Mouse (Mus musculus) lung, postnatal 14 days (tissue): Measurements from ENCODE around the gene Fanci.

Source experiments
- DNase-seq: peaks from one replicate; pipeline ENCODE4 v3.0.0; 2021

Gene Fanci

GRCm38 (mm10) chr7:79387991-79388390, 3.7 kb upstream of the Fanci start:
- no peak for DNase-seq

DNA sequence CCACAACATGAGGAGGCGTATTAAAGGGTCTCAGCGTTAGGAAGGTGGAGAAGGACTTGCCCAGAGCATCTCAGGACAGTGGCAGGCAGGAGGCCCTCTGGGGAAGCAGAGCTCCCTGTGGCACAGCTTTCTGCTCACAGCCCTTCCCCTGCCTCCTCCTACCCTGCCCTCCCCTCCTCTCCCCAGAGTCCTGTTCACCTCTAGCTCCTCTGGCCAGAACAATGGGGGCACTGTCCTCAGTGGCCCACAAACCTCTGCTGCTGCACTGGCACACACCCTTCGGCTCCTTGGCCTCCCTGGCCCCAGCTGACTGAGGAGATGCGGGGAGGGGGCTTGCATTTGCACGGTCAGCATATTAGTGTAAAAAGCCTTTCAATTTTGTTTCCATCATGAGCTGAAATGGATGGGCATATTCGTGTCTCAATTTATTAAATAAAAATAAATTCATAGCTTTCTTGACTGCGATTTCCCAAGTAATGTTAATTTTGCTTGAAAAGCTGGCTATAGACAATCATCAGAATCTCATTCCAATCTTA, 3.0 kb upstream of the Fanci start:
- no peak for DNase-seq

DNA sequence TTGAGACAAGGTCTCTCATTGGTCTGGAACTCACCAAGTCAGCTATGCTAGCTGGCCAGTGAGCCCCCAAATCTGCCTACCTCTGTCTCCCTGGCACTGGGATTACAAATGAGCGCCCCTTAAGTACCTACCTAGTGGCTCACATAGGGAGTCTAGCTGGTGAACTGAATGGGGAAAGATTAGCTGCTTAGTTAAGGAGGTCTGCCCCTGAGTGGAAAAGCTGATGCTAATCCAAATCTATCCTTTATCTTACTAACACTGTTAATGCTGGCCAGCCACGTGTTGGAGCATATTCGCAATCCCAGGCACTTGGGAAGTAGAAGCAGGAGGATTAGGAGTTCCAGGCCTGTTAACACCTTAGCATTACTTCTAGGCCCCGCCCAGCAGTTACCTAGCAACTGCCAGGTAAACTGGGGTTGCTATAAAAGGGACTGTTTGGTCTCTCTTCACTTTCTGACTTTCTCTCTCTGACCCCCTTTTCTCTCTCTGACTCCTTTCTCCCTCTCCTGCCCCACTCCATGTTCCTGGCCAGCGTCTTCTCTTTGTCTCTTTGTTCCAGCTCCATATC, 1.5 kb upstream of the Fanci start:
- DNase-seq, result no peak

DNA sequence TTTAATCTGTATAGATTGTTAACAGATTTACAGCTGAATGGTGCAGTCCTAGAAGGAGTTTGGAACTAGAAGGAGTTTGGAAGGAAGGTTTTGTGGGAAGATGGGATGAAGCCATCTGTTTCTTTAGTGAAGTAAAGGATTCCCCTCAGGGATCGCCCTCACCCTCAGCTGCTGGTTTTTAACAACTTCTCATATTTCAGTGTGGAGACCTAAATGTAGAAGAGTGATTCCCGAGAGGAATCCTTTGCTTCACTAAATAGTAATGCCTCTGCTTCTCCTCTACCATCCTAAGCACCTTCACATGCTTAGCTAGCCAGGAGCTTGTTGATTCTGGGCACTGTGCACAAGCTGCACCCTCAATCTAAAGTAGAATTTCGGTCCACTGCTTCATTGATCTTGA, 258 bp upstream of the Fanci start:
- DNase-seq, result no peak

DNA sequence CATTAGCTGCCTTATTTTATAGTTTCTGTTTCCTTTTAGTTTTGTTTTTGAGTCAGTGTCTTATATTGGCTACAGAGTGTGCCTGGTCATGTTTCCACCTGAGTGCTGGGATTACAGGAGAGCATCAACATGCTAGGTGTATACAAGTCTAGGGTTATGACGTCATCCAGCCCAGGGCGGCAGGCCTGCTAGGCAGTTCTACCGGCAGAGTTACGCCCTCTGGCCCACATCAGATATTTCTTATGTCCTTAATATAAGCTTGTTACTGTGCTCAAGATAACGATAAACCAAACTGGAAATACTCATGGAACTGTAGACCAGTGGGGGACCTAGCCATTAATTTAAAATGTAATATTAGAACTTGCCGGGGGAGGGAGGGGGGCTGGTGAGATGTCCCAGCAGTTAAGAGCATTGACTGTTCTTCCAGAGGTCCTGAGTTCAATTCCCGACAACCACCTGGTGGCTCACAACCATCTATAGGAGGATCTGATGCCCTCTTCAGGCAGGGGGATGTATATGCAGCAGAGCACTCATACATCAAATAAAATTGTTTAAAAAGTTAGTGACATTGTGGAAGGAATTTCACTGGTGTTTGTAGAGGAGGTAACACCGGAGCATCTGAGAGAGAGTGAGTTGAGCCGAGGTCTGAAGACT, 1.3 kb downstream of the Fanci start:
- no peak for DNase-seq

GRCm38 (mm10) chr7:79393924-79394323, 2.2 kb downstream of the Fanci start:
- no peak for DNase-seq

DNA sequence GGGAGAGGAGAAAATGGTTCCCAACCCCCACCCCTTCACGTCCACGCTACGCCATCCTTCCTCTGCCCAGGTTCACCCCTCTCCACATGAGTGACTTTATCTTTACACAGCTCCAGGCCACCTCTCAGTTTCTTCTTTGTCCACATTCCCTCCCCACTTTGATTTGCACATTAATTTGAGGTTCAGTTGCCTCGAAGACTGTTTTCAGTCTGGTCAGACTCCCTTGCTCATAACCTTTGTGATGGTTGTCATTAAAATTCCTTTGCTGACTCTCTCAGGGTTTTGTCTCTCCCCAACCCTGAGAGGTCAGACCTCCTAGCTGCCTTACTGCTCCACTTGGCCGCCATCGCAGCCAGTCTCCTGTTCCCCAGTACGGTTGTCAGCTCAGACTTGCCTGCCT, 2.9 kb downstream of the Fanci start:
- DNase-seq, result no peak

DNA sequence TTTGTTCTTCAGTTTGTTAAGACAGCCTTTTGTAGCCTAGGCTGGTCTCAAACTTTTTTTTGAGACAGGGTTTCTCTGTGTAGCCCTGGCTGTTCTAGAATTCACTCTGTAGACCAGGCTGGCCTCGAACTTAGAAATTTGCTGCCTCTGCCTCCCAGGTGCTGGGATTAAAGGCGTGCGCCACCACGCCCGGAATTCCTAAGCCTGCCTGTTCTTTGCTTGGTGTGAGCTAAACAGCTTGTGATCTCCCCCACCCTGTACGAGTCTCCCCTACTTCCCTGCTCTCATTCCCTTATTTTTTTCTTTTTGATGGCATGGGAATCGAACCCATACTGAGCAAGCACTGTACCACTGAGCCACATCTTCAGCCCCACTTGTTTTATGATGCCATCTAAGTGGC, 3.5 kb downstream of the Fanci start:
- no peak for DNase-seq

GRCm38 (mm10) chr7:79397446-79397963, 5.8 kb downstream of the Fanci start:
- no peak for DNase-seq

- DNase-seq, result no peak
These were observed 6.7 kb downstream of the Fanci start for GRCm38 (mm10) chr7:79398426-79398825.

- DNase-seq, result no peak
These were observed 7.2 kb downstream of the Fanci start for GRCm38 (mm10) chr7:79398971-79399370.

DNA sequence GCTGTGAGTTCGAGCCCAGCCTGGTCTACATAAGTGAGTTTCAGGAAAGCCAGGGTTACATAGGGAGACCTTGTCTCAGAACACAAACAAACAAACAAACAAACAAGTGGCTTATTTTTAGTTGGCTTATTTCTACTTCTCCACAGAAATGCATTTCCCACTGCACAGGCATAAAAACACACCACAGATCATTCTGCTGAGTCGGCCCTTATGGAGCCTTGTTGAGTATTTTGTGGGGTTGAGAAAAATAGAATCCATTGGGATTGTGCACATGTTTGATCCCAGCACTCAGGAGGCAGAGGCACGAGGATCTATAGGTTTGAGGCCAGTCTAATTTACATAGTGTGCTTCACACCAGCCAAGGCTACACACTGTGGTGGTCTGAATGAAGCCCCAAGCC, 8.6 kb downstream of the Fanci start:
- no peak for DNase-seq

GRCm38 (mm10) chr7:79414449-79415375, 23.0 kb downstream of the Fanci start:
- DNase-seq, result no peak

DNA sequence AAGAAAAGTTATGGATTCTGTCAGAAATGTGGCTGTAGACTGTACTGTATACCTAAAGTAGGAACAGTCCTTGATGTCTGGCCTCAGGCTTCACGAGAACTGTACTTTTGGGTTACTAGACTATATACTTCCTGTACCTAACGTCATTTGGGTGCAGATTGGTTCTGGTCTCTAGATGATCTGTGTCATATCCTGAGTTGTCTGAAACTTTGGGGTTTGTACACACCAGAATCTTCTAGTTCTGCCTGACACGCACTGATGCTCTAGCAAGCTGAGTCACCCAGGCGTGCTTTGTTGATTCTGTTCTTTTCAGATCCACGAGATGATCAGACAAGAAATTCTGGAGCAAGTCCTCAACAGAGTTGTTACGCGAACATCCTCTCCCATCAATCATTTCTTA, 28.2 kb downstream of the Fanci start:
- no peak for DNase-seq

- no peak for DNase-seq
These were observed 31.1 kb downstream of the Fanci start for GRCm38 (mm10) chr7:79422876-79423275.

DNA sequence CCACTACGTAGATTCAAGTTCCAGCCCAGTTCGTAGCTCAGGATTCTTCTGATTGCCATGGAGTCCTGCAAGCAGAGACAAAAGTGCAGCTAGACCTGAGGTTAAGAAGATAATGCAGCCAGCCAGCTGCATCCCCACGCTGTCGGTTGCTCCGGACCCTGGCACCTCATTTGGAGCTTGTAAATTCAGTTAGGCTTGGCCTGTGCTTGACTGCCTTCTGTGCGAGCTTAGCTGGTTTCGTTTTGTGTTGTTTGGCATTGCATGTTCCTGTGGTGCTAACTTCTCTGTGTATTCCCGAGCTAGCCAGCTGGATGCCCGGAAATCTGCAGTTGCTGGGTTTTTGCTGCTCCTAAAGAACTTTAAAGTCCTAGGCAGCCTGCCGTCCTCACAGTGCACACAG, 34.1 kb downstream of the Fanci start:
- DNase-seq, result no peak

GRCm38 (mm10) chr7:79428243-79428642, 36.5 kb downstream of the Fanci start:
- no peak for DNase-seq

- DNase-seq, result no peak
These were observed 48.3 kb downstream of the Fanci start for GRCm38 (mm10) chr7:79440035-79440434.

DNA sequence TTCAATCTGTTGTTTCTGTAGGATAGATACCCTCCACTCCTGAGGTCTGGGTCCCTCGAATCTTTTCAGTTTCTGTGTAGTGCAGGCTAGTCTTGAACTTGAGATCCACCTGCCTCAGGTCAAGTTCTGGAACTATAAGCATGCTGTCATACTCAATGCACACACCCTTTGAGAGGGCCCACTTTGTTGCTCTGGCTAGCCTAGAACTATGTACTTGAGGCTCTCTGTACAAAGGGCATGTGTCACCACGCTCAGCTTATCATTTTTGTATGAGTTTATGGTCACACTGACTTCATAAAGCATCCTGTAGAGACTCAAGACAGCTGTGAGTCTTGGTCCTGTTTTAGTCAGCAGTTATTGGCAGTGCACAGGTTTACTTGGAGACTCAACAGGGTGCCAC, 55.3 kb downstream of the Fanci start:
- DNase-seq, result no peak

- no peak for DNase-seq
These were observed 55.8 kb downstream of the Fanci start for GRCm38 (mm10) chr7:79447486-79447885.

- DNase-seq, result no peak
These were observed 70.0 kb downstream of the Fanci start for GRCm38 (mm10) chr7:79461721-79462120.

- DNase-seq, result no peak
These were observed 71.8 kb downstream of the Fanci start for GRCm38 (mm10) chr7:79463376-79464077.
